Mouse (Mus musculus): ENCODE data around the gene Jchain.

DNA sequence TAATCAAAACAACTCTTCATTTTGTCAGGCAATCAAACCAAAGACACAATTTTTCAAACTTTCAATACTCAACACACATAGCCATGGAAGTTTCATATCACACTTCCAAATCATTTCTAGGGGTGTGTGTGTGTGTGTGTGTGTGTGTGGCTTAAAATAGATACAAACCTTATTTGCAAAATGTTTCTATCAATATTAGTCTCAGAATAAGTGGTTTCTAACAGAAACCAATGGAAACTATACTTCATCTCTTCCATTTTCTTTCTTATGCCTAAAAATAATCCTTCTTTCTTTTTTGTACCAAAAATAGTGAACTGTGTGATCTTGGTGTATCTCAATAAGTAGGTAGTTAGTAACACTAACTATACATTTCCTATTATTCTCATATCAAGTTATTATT, 13.2 kb upstream of the Jchain start:
- TF ChIP-seq CHD1 (IDR thresholded peaks at IDR 0.05; ENCODE audit: low read depth, low read length), result no peak; the same call in 1 of the 2 replicates
- TF ChIP-seq SIN3A (IDR thresholded peaks at IDR 0.05; ENCODE audit: low read length), result no peak
- no peak for TF ChIP-seq CTCF (conservative IDR thresholded peaks at IDR 0.05 in 1 of 2, IDR thresholded peaks at IDR 0.05 in 1 of 2; ENCODE audit: low read depth in 2 of 2, low read length in 2 of 2)
- no peak for TF ChIP-seq POLR2AphosphoS2 (IDR thresholded peaks at IDR 0.05; ENCODE audit: low read depth, low read length)
- TF ChIP-seq USF2 (conservative IDR thresholded peaks at IDR 0.05; ENCODE audit: low read depth, low read length), result no peak
- TF ChIP-seq EP300 (IDR thresholded peaks at IDR 0.05; ENCODE audit: low read length), result peak; percentile 71
- TF ChIP-seq TBP (conservative IDR thresholded peaks at IDR 0.05; ENCODE audit: low read depth, low read length), result no peak
- no peak for TF ChIP-seq MYC (IDR thresholded peaks at IDR 0.05; ENCODE audit: low read depth, low read length)
- no peak; the same call in 1 of the 2 replicates for TF ChIP-seq POLR2A (IDR thresholded peaks at IDR 0.05; ENCODE audit: low read depth, low read length)
- no peak for TF ChIP-seq ZC3H11A (IDR thresholded peaks at IDR 0.05; ENCODE audit: low read depth, low read length)
- no peak for TF ChIP-seq ZKSCAN1 (IDR thresholded peaks at IDR 0.05; ENCODE audit: borderline replicate concordance, low read depth, low read length)
- TF ChIP-seq JUND (conservative IDR thresholded peaks at IDR 0.05; ENCODE audit: low read depth, low read length), result peak; percentile 55; the same call in 1 of the 2 replicates
- no peak for TF ChIP-seq HCFC1 (IDR thresholded peaks at IDR 0.05; ENCODE audit: low read depth, low read length)

Data from CH12.LX (cell line).